Mouse (Mus musculus): ENCODE measurements at regions not wholly inside any gene's neighbourhood (a gene's known extent, or its start where the extent isn't known, plus 50 kb on each side); places are given as distances from the start of the nearest gene placed in this dataset.

GRCm38 (mm10) chr1:50704639-50705038, 195.8 kb upstream of the Tmeff2 start:
- TF ChIP-seq CTCF (IDR thresholded peaks at IDR 0.05) (no peak), EP300 (IDR thresholded peaks at IDR 0.05) (no peak)
